Mouse (Mus musculus) brain, embryonic 14.5 days (tissue): ENCODE results near the gene Klf3.
A peak's percentile ranks its signal among the peaks of the same experiment; 100 is the strongest.

ENCODE experiments used
- CTCF ChIP-seq: fragments of 200-500 bp; IDR thresholded peaks from 2 replicates; pipeline ENCODE4 v1.5.1; 2012; ENCODE audit warnings: inconsistent platforms, mild to moderate bottlenecking, moderate library complexity, borderline replicate concordance; ENCODE audit not compliant: insufficient read depth, insufficient read length; ENCODE audit errors: extremely low read depth
- POLR2A ChIP-seq: fragments of 200-500 bp; IDR thresholded peaks from 2 replicates; pipeline ENCODE4 v1.6.1; 2012; ENCODE audit warnings: mild to moderate bottlenecking, inconsistent platforms, borderline replicate concordance; ENCODE audit not compliant: poor library complexity, insufficient read depth, insufficient read length, severe bottlenecking; ENCODE audit errors: extremely low read depth

DNA sequence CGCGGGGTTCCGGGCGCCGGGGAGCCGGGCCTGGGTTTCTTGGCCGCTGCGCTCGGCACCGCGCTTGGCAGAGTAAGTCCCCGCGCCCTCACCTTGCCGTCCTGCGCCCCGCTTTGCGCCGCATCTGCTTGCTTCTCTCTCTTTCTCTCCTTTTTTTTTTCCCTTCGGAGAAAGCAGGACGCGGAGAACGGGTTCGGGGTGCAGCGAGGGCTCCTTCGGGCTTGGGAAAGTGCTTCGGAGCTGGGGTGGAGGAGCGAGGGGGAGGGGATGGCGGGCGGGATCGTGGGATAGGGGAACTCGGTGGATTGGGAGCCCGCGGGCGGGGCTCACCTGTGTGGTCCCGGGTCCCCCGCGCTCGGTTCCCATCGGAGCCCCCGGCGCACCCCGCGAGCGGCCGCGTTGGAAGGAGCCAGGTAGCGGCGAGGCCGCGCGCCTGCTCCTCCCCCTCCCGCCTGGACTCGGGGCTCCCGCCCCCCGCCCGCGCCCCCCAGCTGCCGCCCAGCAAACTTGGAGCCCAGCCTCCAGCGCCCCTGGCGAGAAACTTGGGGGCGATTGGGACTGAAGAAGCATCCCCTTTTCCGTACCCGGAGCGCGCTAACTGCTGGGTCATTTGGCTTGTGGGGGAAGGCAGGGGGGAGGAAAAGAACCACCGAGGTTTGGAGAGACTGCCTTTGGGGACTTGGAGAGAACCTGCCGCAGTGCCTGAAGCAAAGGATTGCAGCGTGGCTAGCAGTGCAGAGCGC, 703 bp downstream of the Klf3 start:
- TF ChIP-seq CTCF (peak; percentile 13; the same call in 1 of the 2 replicates), POLR2A (no peak)
